Mouse (Mus musculus) bone marrow, adult 2 months (tissue): ENCODE results near the gene Uqcc3. TPM values are rescaled to one million over a fixed set of nuclear protein-coding genes. Genes with fewer than 3 reads are reported as not detected.
A peak's percentile ranks its signal among the peaks of the same experiment; 100 is the strongest.

Source experiments
- H3K27ac ChIP-seq: fragments of 200-500 bp; 2 replicates; pipeline ENCODE4 v1.5.1; 2012; ENCODE audit warnings: low read depth, mild to moderate bottlenecking, control low read depth, inconsistent platforms, low read length; ENCODE audit not compliant: control insufficient read depth, poor library complexity, insufficient read depth
- H3K4me1 ChIP-seq: fragments of 200-500 bp; 2 replicates; pipeline ENCODE4 v1.6.1; 2011; ENCODE audit warnings: low read length; ENCODE audit not compliant: control insufficient read depth, insufficient read depth
- H3K4me3 ChIP-seq: fragments of 200-500 bp; replicated peaks from 2 replicates; pipeline ENCODE3; 2011; ENCODE audit warnings: mild to moderate bottlenecking, low read depth, low read length, control low read depth; ENCODE audit not compliant: control insufficient read depth
- CTCF ChIP-seq: fragments of 200-500 bp; IDR thresholded peaks from 2 replicates; pipeline ENCODE4 v1.5.1; 2011; ENCODE audit warnings: low read length, control low read depth; ENCODE audit not compliant: control insufficient read depth, insufficient read depth
- POLR2A ChIP-seq: fragments of 200-500 bp; IDR thresholded peaks from 2 replicates; pipeline ENCODE4 v1.6.1; 2011; ENCODE audit warnings: low read depth, mild to moderate bottlenecking, control low read depth, low read length, borderline replicate concordance; ENCODE audit not compliant: control insufficient read depth
- WGBS: fragments of 180-500 bp; shearing (Covaris S2); methylation state at CpG from one replicate; pipeline ENCODE4 v1.1.7; 2018; 5-methylcytosine and 5-hydroxymethylcytosine counted together
- polyA plus RNA-seq: library from polyadenylated mRNA; stranded (reverse); fragments of >200 nt; gene quantifications from 2 replicates; pipeline ENCODE4 v1.2.4, GENCODE M21; 2011; ENCODE audit warnings: low replicate concordance; ENCODE audit not compliant: missing spikeins, insufficient read depth, insufficient read length

Gene Uqcc3
- polyA plus RNA-seq, 1 experiment = 25.7 TPM

- peaks cover 3% of the 10 kb centered on the region; the same call in 1 of the 2 replicates for H3K4me1 ChIP-seq
- WGBS = under 1% methylated on average over 6 of the region's 6 CpGs
- no peak for TF ChIP-seq POLR2A
- TF ChIP-seq CTCF = no peak
- peak overlapping the region; percentile 86 for H3K27ac ChIP-seq
- peak overlapping the region; percentile 91 for H3K4me3 ChIP-seq
Measured at GRCm38 (mm10) chr19:8920836-8921291, 40.1 kb upstream of the Uqcc3 start.

GRCm38 (mm10) chr19:8920073-8920736 lies 39.5 kb upstream of the Uqcc3 start, which contains the start of gene B3gat3:
TSS of gene B3gat3 (plus strand) at chr19:8920374.
- no peak for TF ChIP-seq CTCF
- peak; percentile 66; the same call in 1 of the 2 replicates for TF ChIP-seq POLR2A
- Histone ChIP-seq H3K4me3 (peak within 1 kb of the TSS; percentile 91), H3K27ac (peak within 1 kb of the TSS; percentile 86), H3K4me1 (peaks cover 3% of the 10 kb centered on the region; the same call in 1 of the 2 replicates)
- 1% methylated on average over 50 of the region's 50 CpGs for WGBS

GRCm38 (mm10) chr19:8919684-8920072 lies 39.0 kb upstream of the Uqcc3 start:
- 70% methylated on average over 6 of the region's 6 CpGs for WGBS

GRCm38 (mm10) chr19:8919000-8919399 lies 38.3 kb upstream of the Uqcc3 start:
- no peak overlapping the region for H3K27ac ChIP-seq
- H3K4me3 ChIP-seq = no peak overlapping the region
- TF ChIP-seq CTCF = no peak
- no peak for TF ChIP-seq POLR2A
- WGBS = 52% methylated on average over 3 of the region's 3 CpGs
- peaks cover 3% of the 10 kb centered on the region; the same call in 1 of the 2 replicates for H3K4me1 ChIP-seq

More at GRCm38 (mm10) chr19:8919684-8920072, 39.0 kb upstream of the Uqcc3 start:
- TF ChIP-seq POLR2A (no peak), CTCF (no peak)
- Histone ChIP-seq H3K27ac (no peak overlapping the region; the same call in 1 of the 2 replicates), H3K4me1 (peaks cover 3% of the 10 kb centered on the region; the same call in 1 of the 2 replicates), H3K4me3 (peak overlapping the region; percentile 11)

GRCm38 (mm10) chr19:8914212-8914611 lies 33.5 kb upstream of the Uqcc3 start:
- no peak overlapping the region for H3K27ac ChIP-seq
- H3K4me3 ChIP-seq = no peak overlapping the region
- no peaks in the 10 kb centered on the region for H3K4me1 ChIP-seq
- no peak for TF ChIP-seq CTCF
- no peak for TF ChIP-seq POLR2A
- WGBS = 94% methylated on average over 3 of the region's 3 CpGs

GRCm38 (mm10) chr19:8911810-8912209 lies 31.1 kb upstream of the Uqcc3 start:
- Histone ChIP-seq H3K27ac (no peak overlapping the region), H3K4me3 (no peak overlapping the region), H3K4me1 (no peaks in the 10 kb centered on the region)
- TF ChIP-seq POLR2A = no peak
- no peak for TF ChIP-seq CTCF
- WGBS = 92% methylated on average over 5 of the region's 5 CpGs

GRCm38 (mm10) chr19:8908531-8908930 lies 27.8 kb upstream of the Uqcc3 start:
- Histone ChIP-seq H3K4me3 (no peak overlapping the region), H3K27ac (no peak overlapping the region), H3K4me1 (no peaks in the 10 kb centered on the region)
- TF ChIP-seq POLR2A (no peak), CTCF (no peak)
- WGBS = 91% methylated on average over 6 of the region's 6 CpGs

GRCm38 (mm10) chr19:8903412-8903811 lies 22.7 kb upstream of the Uqcc3 start:
- no peak overlapping the region for H3K27ac ChIP-seq
- H3K4me1 ChIP-seq = peaks cover 1% of the 10 kb centered on the region; the same call in 1 of the 2 replicates
- WGBS = 90% methylated on average over 5 of the region's 5 CpGs
- H3K4me3 ChIP-seq = no peak overlapping the region
- TF ChIP-seq CTCF = no peak
- no peak for TF ChIP-seq POLR2A

GRCm38 (mm10) chr19:8899079-8899478 lies 18.4 kb upstream of the Uqcc3 start:
- H3K27ac ChIP-seq = no peak overlapping the region
- peaks cover 4% of the 10 kb centered on the region; the same call in 1 of the 2 replicates for H3K4me1 ChIP-seq
- no peak overlapping the region for H3K4me3 ChIP-seq
- TF ChIP-seq POLR2A = no peak
- no peak for TF ChIP-seq CTCF
- WGBS = 47% methylated on average over 3 of the region's 3 CpGs
